Mouse (Mus musculus) common myeloid progenitor, adult 5-6 weeks (primary cell): Measurements from ENCODE around the gene Hlcs. TPM values are rescaled to one million over a fixed set of nuclear protein-coding genes. Genes with fewer than 3 reads are reported as not detected.

ENCODE experiments used
- ATAC-seq: replicated peaks from 2 replicates; pipeline ENCODE4 v1.8.0; 2016; ENCODE audit warnings: low read depth, mild to moderate bottlenecking, moderate TSS enrichment, inconsistent platforms; ENCODE audit not compliant: poor library complexity, severe bottlenecking
- total RNA-seq: library from RNA; stranded (forward); fragments of 200-1000, 187-1606 nt; gene quantifications from 2 replicates; pipeline ENCODE4 v1.2.3, GENCODE M21; 2017

The Hlcs gene
- total RNA-seq, 1 experiment from 2014 or later, result 11.3 TPM

GRCm38 (mm10) chr16:94222646-94223362 is 90.6 kb downstream of the Hlcs start:
- peak; percentile 63 for ATAC-seq

- ATAC-seq, result no peak
Observed at GRCm38 (mm10) chr16:94210689-94211357, 102.5 kb downstream of the Hlcs start.

- ATAC-seq, result no peak
Observed at GRCm38 (mm10) chr16:94209626-94210025, 103.7 kb downstream of the Hlcs start.

GRCm38 (mm10) chr16:94208826-94209225 is 104.5 kb downstream of the Hlcs start:
- ATAC-seq, result no peak

- ATAC-seq, result no peak
Observed at GRCm38 (mm10) chr16:94208152-94208551, 105.2 kb downstream of the Hlcs start.

- ATAC-seq, result 0 out of 2 replicates have a peak, but pooled peaks have one; percentile 32
Observed at GRCm38 (mm10) chr16:94205528-94206484, 107.6 kb downstream of the Hlcs start.

- no peak for ATAC-seq
Observed at GRCm38 (mm10) chr16:94201387-94201786, 112.0 kb downstream of the Hlcs start.

GRCm38 (mm10) chr16:94195913-94196312 is 117.5 kb downstream of the Hlcs start:
- no peak for ATAC-seq

- ATAC-seq, result no peak
Observed at GRCm38 (mm10) chr16:94191379-94192315, 121.7 kb downstream of the Hlcs start.

- ATAC-seq, result no peak
Observed at GRCm38 (mm10) chr16:94190256-94190655, 123.1 kb downstream of the Hlcs start.

- ATAC-seq, result no peak
Observed at GRCm38 (mm10) chr16:94186526-94186925, 126.8 kb downstream of the Hlcs start.

GRCm38 (mm10) chr16:94185430-94185829 is 127.9 kb downstream of the Hlcs start:
- peak; percentile 98 for ATAC-seq

- 0 out of 2 replicates have a peak, but pooled peaks have one; percentile 6 for ATAC-seq
Observed at GRCm38 (mm10) chr16:94180122-94180870, 133.1 kb downstream of the Hlcs start.

GRCm38 (mm10) chr16:94179341-94180121 is 133.8 kb downstream of the Hlcs start:
- ATAC-seq, result no peak

GRCm38 (mm10) chr16:94178441-94179220 is 134.7 kb downstream of the Hlcs start:
- ATAC-seq, result no peak

GRCm38 (mm10) chr16:94176997-94177857 is 136.1 kb downstream of the Hlcs start:
- ATAC-seq, result peak; percentile 62
